Comparison of ENCODE assay signal across 32 mouse cellular contexts in genomic region chr15:101367497-101367896, GRCm38 (mm10). TPM values are rescaled to one million over a fixed set of nuclear protein-coding genes. Genes with fewer than 3 reads are reported as not detected.
DNase-seq lines count a peak whose midpoint lies in the region; ATAC-seq and TF ChIP-seq lines count a peak whose summit lies in the region.
"Had no signal": no experiment of that assay in that cellular context is flagged by ENCODE, and none has a peak within 500 bp of the region (broad histone marks: within the 10 kb centered on the region; RNA-seq: fewer than 3 reads in every experiment).

No protein-coding gene starts in this region.

- no peak for TF ChIP-seq CTCF in gastrocnemius, adult 2 months (IDR thresholded peaks at IDR 0.05)

- peak overlapping the region; percentile 23; the same call in 1 of the 2 replicates for H3K4me3 ChIP-seq in gastrocnemius, adult 2 months
- no peak overlapping the region for H3K4me3 ChIP-seq in midbrain, embryonic 14.5 days (replicated peaks; ENCODE audit: low read depth, low read length)
- H3K4me3 ChIP-seq: embryonic facial prominence, embryonic 13.5 days; heart, embryonic 10.5 days; limb, embryonic 10.5 days; limb, embryonic 15.5 days; liver, embryonic 13.5 days; neural tube, embryonic 13.5 days had no signal

- no peak overlapping the region for H3K4me2 ChIP-seq in midbrain, embryonic 14.5 days (ENCODE audit: low read length)
- H3K4me2 ChIP-seq: embryonic facial prominence, embryonic 13.5 days; limb, embryonic 15.5 days; liver, embryonic 13.5 days; neural tube, embryonic 13.5 days had no signal

- no peaks in the 10 kb centered on the region for H3K36me3 ChIP-seq in midbrain, embryonic 14.5 days (ENCODE audit: control insufficient read depth, insufficient read depth, low read length)
- H3K36me3 ChIP-seq: embryonic facial prominence, embryonic 13.5 days; heart, embryonic 10.5 days; limb, embryonic 10.5 days; limb, embryonic 15.5 days; liver, embryonic 13.5 days; neural tube, embryonic 13.5 days had no signal

- no peak overlapping the region for H3K9ac ChIP-seq in midbrain, embryonic 14.5 days (replicated peaks; ENCODE audit: low read length)
- H3K9ac ChIP-seq: limb, embryonic 15.5 days; liver, embryonic 13.5 days; neural tube, embryonic 13.5 days had no signal

- intact Hi-C loops in gastrocnemius, adult 2 months (cut with DNase I) = no loop called here
- intact Hi-C loops in gastrocnemius, postnatal 36 days (cut with DNase I) = no loop called here

- DNase-seq in gastrocnemius, adult 2 months = no peak
- no peak for DNase-seq in gastrocnemius, postnatal 36 days
- peak; percentile 54 for DNase-seq in lung, postnatal 36 days
- DNase-seq in lung, postnatal 10 days = no peak
- DNase-seq in kidney, adult 8-10 months = no peak
- no peak for DNase-seq in midbrain, embryonic 14.5 days
- DNase-seq: adrenal gland, adult 8-10 months; cerebellum, adult 11 months; cerebellum, adult 9-10 months; cerebellum, postnatal 36 days; heart, postnatal 10 days; kidney, adult 2 months; kidney, postnatal 4 days; liver, embryonic 13.5 days; right cerebral cortex, postnatal 4 days; thymus, adult 2 months; thymus, postnatal 36 days had no signal

- H3K9me3 ChIP-seq in midbrain, embryonic 14.5 days (ENCODE audit: control insufficient read depth, low read length) = no peaks in the 10 kb centered on the region
- H3K9me3 ChIP-seq: embryonic facial prominence, embryonic 13.5 days; heart, embryonic 10.5 days; limb, embryonic 10.5 days; limb, embryonic 15.5 days; liver, embryonic 13.5 days; neural tube, embryonic 13.5 days had no signal

- H3K4me1 ChIP-seq in midbrain, embryonic 14.5 days (ENCODE audit: control insufficient read depth, insufficient read depth, low read length) = no peaks in the 10 kb centered on the region
- H3K4me1 ChIP-seq: liver, embryonic 13.5 days had no signal

- no peaks in the 10 kb centered on the region for H3K27me3 ChIP-seq in midbrain, embryonic 14.5 days (ENCODE audit: control insufficient read depth, insufficient read depth, low read length)
- H3K27me3 ChIP-seq: embryonic facial prominence, embryonic 13.5 days; limb, embryonic 15.5 days; liver, embryonic 13.5 days had no signal

- H3K27ac ChIP-seq in gastrocnemius, adult 2 months = peak overlapping the region; percentile 67
- H3K27ac ChIP-seq in midbrain, embryonic 14.5 days (replicated peaks; ENCODE audit: low read depth, low read length) = no peak overlapping the region
- H3K27ac ChIP-seq: embryonic facial prominence, embryonic 13.5 days; heart, embryonic 10.5 days; kidney, postnatal 0 days; limb, embryonic 10.5 days; limb, embryonic 15.5 days; liver, embryonic 13.5 days; neural tube, embryonic 13.5 days had no signal

- WGBS in midbrain, embryonic 14.5 days = 84% methylated on average over 8 of the region's 8 CpGs

- peak; percentile 24 for ATAC-seq in monocyte, adult 5-6 weeks (replicated peaks; ENCODE audit: insufficient number of reproducible peaks, low FRiP score, low TSS enrichment, poor library complexity, severe bottlenecking)
- ATAC-seq in erythroid progenitor cell, adult 5-6 weeks (replicated peaks; ENCODE audit: low FRiP score, poor library complexity, severe bottlenecking) = no peak
- ATAC-seq in midbrain, embryonic 14.5 days (ENCODE audit: low FRiP score, low TSS enrichment) = no peak
- ATAC-seq: forebrain, embryonic 16.5 days; hindbrain, embryonic 16.5 days; midbrain, embryonic 16.5 days had no signal

RNA-seq across cellular contexts. Expression of gene Krt80, which starts 2.5 kb away (rescaled TPM):
- 1 to 10 TPM; 1.6 to 2.5 TPM for total RNA-seq in gastrocnemius, adult 2 months (2021)
- 1 to 10 TPM; 1.9 to 2.5 TPM for total RNA-seq in gastrocnemius, postnatal 36 days (2021)
- total RNA-seq in monocyte, adult 5-6 weeks (2017) = 124 to 181 TPM (median 163 TPM) in 3 replicates
- total RNA-seq in erythroid progenitor cell, adult 5-6 weeks (2015; ENCODE audit: low replicate concordance) = 0.42 and 4.7 TPM in 2 replicates
- total RNA-seq in erythroid progenitor cell, adult 5-6 weeks (2017; ENCODE audit: low replicate concordance) = 0.90 and 2.5 TPM in 2 replicates
- polyA plus RNA-seq in midbrain, embryonic 14.5 days (2014; fragmentation: Nextera tagmentation; extraction: Ambion mirVana) = not detected in 2 replicates
- total RNA-seq: CH12.LX had no signal
- polyA plus RNA-seq: forebrain, embryonic 11.5 days had no signal

RNA-seq across cellular contexts. Expression of gene Krt7, which starts 43.3 kb away (rescaled TPM):
- total RNA-seq in gastrocnemius, adult 2 months (2021) = not detected
- total RNA-seq in gastrocnemius, postnatal 36 days (2021) = under 1 TPM in 1 of 2 experiments, not detected in 1; 0.15 TPM
- 3.0 to 8.2 TPM (median 4.9 TPM) in 3 replicates for total RNA-seq in monocyte, adult 5-6 weeks (2017)
- not detected in 2 replicates for total RNA-seq in erythroid progenitor cell, adult 5-6 weeks (2015; ENCODE audit: low replicate concordance)
- total RNA-seq in erythroid progenitor cell, adult 5-6 weeks (2017; ENCODE audit: low replicate concordance) = not detected in 2 replicates
- 0.12 and 0.24 TPM in 2 replicates for polyA plus RNA-seq in midbrain, embryonic 14.5 days (2014; fragmentation: Nextera tagmentation; extraction: Ambion mirVana)
- total RNA-seq: gastrocnemius, adult 8-10 months; left cerebral cortex, postnatal 10 days had no signal

Comparison
In these comparisons a context has a peak if more than half of its experiments do, and no peak if none do; other contexts are left out.
1. RNA of gene Krt80, which starts 2.5 kb away (total RNA-seq): 124 to 181 TPM in monocyte, adult 5-6 weeks; 1.9 to 2.5 TPM in gastrocnemius, postnatal 36 days, 0.42 to 4.7 TPM in erythroid progenitor cell, adult 5-6 weeks and 1.6 to 2.5 TPM in gastrocnemius, adult 2 months; every median in the first group is over 10 times any median in the second.